Mouse (Mus musculus): ENCODE results near the gene Fcrl5.

DNA sequence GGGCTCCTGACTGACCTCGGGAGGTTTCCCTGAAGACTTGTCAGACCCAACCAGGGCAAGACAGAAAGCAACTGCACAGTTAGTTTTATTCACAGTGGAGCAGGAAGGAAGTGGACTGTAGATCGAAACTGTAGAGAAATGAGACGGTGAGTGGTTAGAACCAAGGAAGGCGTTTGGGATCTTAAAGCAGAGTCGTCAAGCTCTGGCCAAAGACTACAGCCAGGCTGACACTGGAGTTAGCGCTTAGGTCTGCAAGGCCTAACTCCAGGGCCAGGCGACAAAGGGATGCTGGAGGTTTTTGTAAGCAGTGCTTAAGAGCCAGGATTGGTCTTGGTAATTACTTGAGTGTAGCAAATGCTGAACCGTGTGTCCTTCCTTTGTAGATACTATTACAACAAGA is 93.3 kb downstream of the Fcrl5 start:
- TF ChIP-seq GATA2 (IDR thresholded peaks at IDR 0.05; ENCODE audit: borderline replicate concordance, low read depth, low read length) (no peak), CTCF (IDR thresholded peaks at IDR 0.05; ENCODE audit: low read depth, low read length) (no peak), GATA1 (IDR thresholded peaks at IDR 0.05; ENCODE audit: borderline replicate concordance, low read length) (no peak), TAL1 (conservative IDR thresholded peaks at IDR 0.05; ENCODE audit: low read depth, low read length) (no peak), POLR2AphosphoS5 (IDR thresholded peaks at IDR 0.05; ENCODE audit: insufficient replicate concordance, low read depth, low read length) (no peak)
